Mouse (Mus musculus) cerebral cortex, adult 2 months (tissue): ENCODE measurements around the gene Alg14.

Source experiments
- WGBS: fragments of 180-500 bp; shearing (Covaris S2); methylation state at CpG from one replicate; pipeline ENCODE4 v1.1.7; 2018; 5-methylcytosine and 5-hydroxymethylcytosine counted together

Alg14 gene

GRCm38 (mm10) chr3:121291560-121292258, at the start of gene Alg14:
Alg14 (plus strand) TSS chr3:121291773.
- WGBS = under 1% methylated on average over 42 of the region's 42 CpGs

- WGBS = 89% methylated on average over 9 of the region's 9 CpGs
Measured at GRCm38 (mm10) chr3:121242111-121242936, 49.2 kb upstream of the Alg14 start.

DNA sequence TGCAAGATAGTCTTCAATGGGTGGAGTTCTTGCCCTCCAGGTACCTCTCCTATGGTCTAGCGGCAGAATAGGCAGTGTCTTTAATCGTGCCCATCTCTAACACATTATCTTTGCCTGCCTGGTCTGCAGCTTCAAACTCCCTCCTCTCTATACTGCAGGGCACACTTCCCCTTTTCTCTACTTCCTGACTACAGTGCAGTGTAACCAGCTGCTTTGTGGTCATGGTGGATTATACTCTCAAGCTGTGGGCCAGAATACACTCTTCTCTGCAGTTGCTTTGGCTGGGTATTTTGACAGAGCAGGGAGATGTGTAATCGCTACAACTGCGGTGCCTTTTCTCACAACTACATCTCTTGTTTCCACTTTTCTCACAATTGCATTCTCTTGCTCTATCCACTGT, 48.6 kb upstream of the Alg14 start:
- 85% methylated on average over 4 of the region's 4 CpGs for WGBS

GRCm38 (mm10) chr3:121250048-121250447, 41.5 kb upstream of the Alg14 start:
- WGBS = 89% methylated on average over 9 of the region's 9 CpGs

GRCm38 (mm10) chr3:121250576-121251433, 40.8 kb upstream of the Alg14 start:
- WGBS = 48% methylated on average over 19 of the region's 19 CpGs

GRCm38 (mm10) chr3:121255501-121255900, 36.1 kb upstream of the Alg14 start:
- WGBS = 89% methylated on average over 7 of the region's 7 CpGs

GRCm38 (mm10) chr3:121256131-121256530, 35.4 kb upstream of the Alg14 start:
- 78% methylated on average over 8 of the region's 8 CpGs for WGBS

DNA sequence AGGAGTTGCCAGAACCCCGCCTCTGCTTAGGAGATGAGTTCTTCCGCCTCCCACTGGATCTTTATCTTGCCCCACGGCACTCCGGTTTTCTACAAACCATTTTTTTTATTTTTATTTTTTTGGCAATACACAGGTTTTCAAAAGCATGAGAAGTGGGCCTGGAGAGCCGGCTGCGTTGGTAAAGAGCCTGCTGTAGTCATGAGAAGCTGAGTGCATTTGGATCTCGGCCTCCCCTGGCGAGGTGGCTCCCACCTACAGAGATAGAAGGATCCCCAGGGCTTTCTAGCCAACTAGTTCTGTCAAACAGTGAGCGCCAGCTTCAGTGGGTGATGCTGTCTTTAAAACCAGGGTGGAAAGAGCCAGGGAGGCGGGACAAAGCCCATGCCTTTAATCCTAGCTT, 34.2 kb upstream of the Alg14 start:
- WGBS = 47% methylated on average over 10 of the region's 10 CpGs

DNA sequence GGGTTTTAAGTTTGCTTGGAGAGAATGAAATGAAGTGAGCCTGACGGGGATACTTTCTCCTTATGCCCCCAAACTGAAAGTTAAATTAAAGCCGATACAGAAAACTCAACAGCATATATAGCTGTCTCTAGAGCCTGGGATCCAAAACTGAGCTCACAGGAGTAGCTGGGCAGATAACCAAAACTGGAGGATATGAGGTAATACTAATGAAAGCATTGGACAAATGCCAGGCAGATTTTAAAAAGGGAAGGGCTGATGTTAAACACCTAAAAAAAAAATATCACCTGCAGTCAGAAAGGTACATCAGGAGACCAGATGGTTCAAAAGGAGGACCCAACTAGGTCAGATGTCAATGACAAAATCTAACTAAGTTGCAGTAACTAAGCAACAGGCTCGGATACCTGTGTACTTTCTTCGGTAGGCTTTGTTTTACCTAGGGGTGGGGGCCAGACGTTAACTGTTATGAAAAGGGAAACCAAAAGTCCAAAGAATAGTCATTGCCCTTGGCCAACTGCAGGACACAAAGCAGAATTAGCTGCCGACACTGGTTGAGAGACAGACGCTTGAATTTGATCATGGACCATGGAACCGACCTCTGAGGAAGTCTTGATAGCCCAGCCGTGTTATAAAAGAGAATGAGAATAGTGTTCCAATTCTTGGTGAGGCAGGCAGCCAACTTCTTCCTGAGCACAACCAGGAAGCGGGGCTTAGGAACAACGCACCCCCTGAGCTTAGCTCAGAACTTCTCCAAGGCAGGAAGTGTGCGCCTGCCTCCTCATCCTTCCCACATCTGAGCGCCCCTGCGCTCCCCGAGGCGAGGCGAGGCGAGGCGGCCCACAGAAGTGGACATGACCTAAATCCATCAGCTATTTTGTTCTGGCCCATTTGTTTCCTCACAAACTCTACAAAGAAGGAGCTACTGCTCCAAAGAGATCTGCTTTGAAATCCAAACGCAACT, 32.8 kb upstream of the Alg14 start:
- WGBS = 27% methylated on average over 20 of the region's 20 CpGs

DNA sequence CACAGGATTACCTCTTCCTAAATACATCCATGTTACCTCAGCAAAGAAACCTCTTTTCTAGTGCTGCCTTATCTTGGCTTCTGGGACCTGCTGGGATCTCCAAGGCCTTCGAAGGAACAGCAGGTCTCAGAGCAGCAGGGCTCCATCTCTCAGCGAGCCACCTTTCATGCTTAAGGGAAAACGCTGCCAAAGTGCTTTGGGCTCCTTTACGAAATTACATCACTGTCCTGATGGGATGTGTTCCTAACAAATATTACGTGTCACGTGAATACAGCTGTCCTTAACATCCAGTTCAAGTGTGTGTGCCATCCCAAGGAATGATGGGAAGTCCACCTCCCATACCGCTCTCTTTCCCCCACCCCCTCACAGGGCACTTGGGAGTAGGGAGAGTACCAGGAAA, 31.5 kb upstream of the Alg14 start:
- 81% methylated on average over 7 of the region's 7 CpGs for WGBS

DNA sequence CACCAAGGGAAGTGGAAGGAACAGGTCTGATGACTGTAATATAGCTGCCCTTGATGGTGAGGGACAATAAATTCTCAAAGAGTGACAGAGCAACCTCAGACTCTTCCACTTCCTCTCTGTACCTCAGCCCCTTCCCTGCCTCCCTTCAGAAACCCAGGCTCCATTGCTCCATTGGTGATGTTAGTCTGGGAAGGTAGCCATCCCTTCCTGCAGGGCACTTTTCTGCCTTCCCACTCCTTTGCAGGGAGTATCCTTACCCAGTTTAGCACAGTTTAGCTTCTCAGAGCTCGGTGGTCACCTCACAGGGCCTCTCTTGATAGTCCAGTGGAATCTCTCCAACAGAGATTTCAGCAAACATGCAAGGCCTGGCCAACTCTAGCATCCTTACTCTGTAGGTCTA, 30.7 kb upstream of the Alg14 start:
- WGBS = 28% methylated on average over 1 of the region's 1 CpGs

- WGBS = 65% methylated on average over 7 of the region's 7 CpGs
Measured at GRCm38 (mm10) chr3:121261251-121261650, 30.3 kb upstream of the Alg14 start.

DNA sequence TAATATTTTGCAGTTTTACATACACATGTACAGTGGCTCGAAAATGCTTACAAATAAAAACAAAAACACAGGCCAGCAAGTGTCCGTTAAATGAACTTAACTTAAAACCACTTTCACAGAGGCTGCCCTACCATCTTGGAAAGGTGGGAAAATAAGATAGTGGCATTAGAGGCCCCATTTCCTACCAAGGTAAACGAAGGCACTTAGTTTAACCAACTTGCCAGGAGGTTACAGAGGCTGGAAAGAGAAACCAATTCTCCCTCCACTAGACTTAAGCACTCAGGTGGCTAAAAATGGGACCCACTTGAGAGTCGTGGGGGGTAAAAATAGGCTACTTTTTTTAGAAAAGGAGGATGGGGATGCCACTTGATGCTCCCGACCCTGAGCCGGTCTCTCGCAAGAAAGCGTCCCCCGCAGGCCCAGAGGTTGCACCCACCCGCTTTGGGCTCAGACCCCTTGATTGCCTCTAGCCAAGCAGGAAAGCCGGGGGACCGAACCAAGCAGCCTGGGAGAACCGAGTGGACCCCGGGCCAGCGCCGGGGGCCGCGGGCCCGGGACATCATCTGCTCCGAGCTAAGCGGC, 29.5 kb upstream of the Alg14 start:
- 11% methylated on average over 21 of the region's 21 CpGs for WGBS

- under 1% methylated on average over 97 of the region's 97 CpGs for WGBS
Measured at GRCm38 (mm10) chr3:121262521-121263204, 28.9 kb upstream of the Alg14 start.

DNA sequence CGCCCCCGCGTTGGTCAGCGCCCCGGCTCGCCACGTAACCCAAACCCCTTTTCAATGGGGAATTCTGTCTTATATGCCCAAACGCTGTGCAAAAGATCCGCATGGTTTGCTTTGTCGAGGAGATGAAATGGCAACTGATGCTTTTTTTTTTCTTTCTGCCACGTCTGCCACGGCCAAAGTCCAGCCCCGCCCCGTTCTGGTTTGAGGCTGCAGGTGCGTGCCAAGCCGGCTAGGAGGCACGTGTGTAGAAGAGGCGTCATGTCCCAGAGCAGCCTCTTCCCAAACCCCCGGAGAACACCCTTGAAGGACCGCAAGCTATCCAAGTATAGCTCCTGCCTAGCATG, 28.4 kb upstream of the Alg14 start:
- WGBS = 3% methylated on average over 20 of the region's 20 CpGs

DNA sequence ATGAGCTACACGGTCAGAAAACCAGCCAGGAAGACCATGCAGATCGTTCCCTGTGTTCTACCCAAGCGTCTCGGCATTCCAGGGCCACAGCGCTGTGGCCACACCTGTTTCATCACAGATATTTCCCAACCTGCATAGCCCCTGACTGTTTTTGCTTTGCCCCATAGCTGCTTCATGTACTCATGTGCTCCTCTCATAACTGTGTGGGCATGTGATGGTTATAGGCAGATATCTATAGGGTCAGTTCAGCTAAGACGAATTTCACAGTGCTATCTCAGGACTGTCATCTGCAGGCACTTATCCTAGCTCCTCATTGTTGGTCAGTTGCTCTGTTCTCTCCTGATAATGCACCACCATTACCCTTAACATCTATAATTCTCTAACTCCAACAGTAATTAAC, 27.3 kb upstream of the Alg14 start:
- WGBS = 87% methylated on average over 6 of the region's 6 CpGs

GRCm38 (mm10) chr3:121267283-121267682, 24.3 kb upstream of the Alg14 start:
- WGBS = 89% methylated on average over 5 of the region's 5 CpGs

- WGBS = 83% methylated on average over 2 of the region's 2 CpGs
Measured at GRCm38 (mm10) chr3:121272577-121272976, 19.0 kb upstream of the Alg14 start.

GRCm38 (mm10) chr3:121274010-121274409, 17.6 kb upstream of the Alg14 start:
- WGBS = 95% methylated on average over 2 of the region's 2 CpGs

GRCm38 (mm10) chr3:121277009-121277408, 14.6 kb upstream of the Alg14 start:
- 88% methylated on average over 4 of the region's 4 CpGs for WGBS
